Mouse (Mus musculus): Measurements from ENCODE around the gene Supt3. TPM values are rescaled to one million over a fixed set of nuclear protein-coding genes. Genes with fewer than 3 reads are reported as not detected.
A peak's percentile ranks its signal among the peaks of the same experiment; 100 is the strongest.

Supt3 gene
- total RNA-seq (2021), result 10 to 100 TPM; 20.2 to 24.4 TPM

- DNase-seq, result peak; percentile 99
- intact Hi-C loops (cut with DNase I), result no loop called here
These were observed at the start of gene Supt3 for GRCm38 (mm10) chr17:44776738-44777270. TSS of gene Supt3 (plus strand) at chr17:44777152.

GRCm38 (mm10) chr17:44727675-44728074 is 49.3 kb upstream of the Supt3 start:
- DNase-seq, result no peak
- intact Hi-C loops (cut with DNase I), result no loop called here

GRCm38 (mm10) chr17:44728464-44728863 is 48.5 kb upstream of the Supt3 start:
- intact Hi-C loops (cut with DNase I), result no loop called here
- DNase-seq, result no peak

- no peak for DNase-seq
These were observed 43.2 kb upstream of the Supt3 start for GRCm38 (mm10) chr17:44733544-44734310.

GRCm38 (mm10) chr17:44734501-44735222 is 42.3 kb upstream of the Supt3 start:
- DNase-seq, result peak; percentile 19
- intact Hi-C loops (cut with DNase I), result loop anchor here (5.0 to 10.0 kb wide), 4 partner anchors 277 to 640 kb away; no protein-coding TSS in a partner anchor

More at GRCm38 (mm10) chr17:44733544-44734310, 43.2 kb upstream of the Supt3 start:
- intact Hi-C loops (cut with DNase I), result loop anchor here (10.0 kb wide), 2 partner anchors 521 to 641 kb away; no protein-coding TSS in a partner anchor

- intact Hi-C loops (cut with DNase I), result loop anchor here (5.0 to 10.0 kb wide), 4 partner anchors 278 to 639 kb away; no protein-coding TSS in a partner anchor
- DNase-seq, result peak; percentile 36
These were observed 41.5 kb upstream of the Supt3 start for GRCm38 (mm10) chr17:44735223-44735990.

- peak; percentile 54 for DNase-seq
- intact Hi-C loops (cut with DNase I), result loop anchor here (5.0 to 10.0 kb wide), 4 partner anchors 279 to 639 kb away; no protein-coding TSS in a partner anchor
These were observed 40.9 kb upstream of the Supt3 start for GRCm38 (mm10) chr17:44735991-44736561.

- intact Hi-C loops (cut with DNase I), result loop anchor here (5.0 to 10.0 kb wide), 4 partner anchors 280 to 637 kb away; no protein-coding TSS in a partner anchor
- DNase-seq, result no peak
These were observed 39.5 kb upstream of the Supt3 start for GRCm38 (mm10) chr17:44737275-44738120.

- DNase-seq, result no peak
These were observed 38.8 kb upstream of the Supt3 start for GRCm38 (mm10) chr17:44738121-44738637.

GRCm38 (mm10) chr17:44742246-44742645 is 34.7 kb upstream of the Supt3 start:
- intact Hi-C loops (cut with DNase I), result no loop called here
- DNase-seq, result no peak

More at GRCm38 (mm10) chr17:44738121-44738637, 38.8 kb upstream of the Supt3 start:
- intact Hi-C loops (cut with DNase I), result loop anchor here (5.0 to 10.0 kb wide), 4 partner anchors 281 to 637 kb away; no protein-coding TSS in a partner anchor

- intact Hi-C loops (cut with DNase I), result no loop called here
- no peak for DNase-seq
These were observed 33.2 kb upstream of the Supt3 start for GRCm38 (mm10) chr17:44743780-44744179.

- no peak for DNase-seq
- intact Hi-C loops (cut with DNase I), result no loop called here
These were observed 31.6 kb upstream of the Supt3 start for GRCm38 (mm10) chr17:44745378-44745777.

- intact Hi-C loops (cut with DNase I), result no loop called here
- no peak for DNase-seq
These were observed 10.6 kb upstream of the Supt3 start for GRCm38 (mm10) chr17:44766318-44766717.

- intact Hi-C loops (cut with DNase I), result no loop called here
- DNase-seq, result no peak
These were observed 10.0 kb upstream of the Supt3 start for GRCm38 (mm10) chr17:44766975-44767374.

- no peak for DNase-seq
- intact Hi-C loops (cut with DNase I), result no loop called here
These were observed 9.6 kb upstream of the Supt3 start for GRCm38 (mm10) chr17:44767375-44767774.

GRCm38 (mm10) chr17:44768522-44768921 is 8.4 kb upstream of the Supt3 start:
- intact Hi-C loops (cut with DNase I), result no loop called here
- DNase-seq, result no peak

- DNase-seq, result no peak
- intact Hi-C loops (cut with DNase I), result no loop called here
These were observed 6.1 kb upstream of the Supt3 start for GRCm38 (mm10) chr17:44770871-44771270.

GRCm38 (mm10) chr17:44772576-44772975 is 4.4 kb upstream of the Supt3 start:
- no peak for DNase-seq
- intact Hi-C loops (cut with DNase I), result no loop called here

- intact Hi-C loops (cut with DNase I), result no loop called here
- DNase-seq, result peak; percentile 77
These were observed 419 bp downstream of the Supt3 start for GRCm38 (mm10) chr17:44777337-44777804.
